Mouse (Mus musculus) induced T-regulatory cell, adult 2 months (primary cell): Measurements from ENCODE around the gene BC049352.

ENCODE experiments used
- DNase-seq: peaks from one replicate; pipeline ENCODE4 v3.0.0-alpha.2; 2012; ENCODE audit warnings: low read depth

Gene BC049352

DNA sequence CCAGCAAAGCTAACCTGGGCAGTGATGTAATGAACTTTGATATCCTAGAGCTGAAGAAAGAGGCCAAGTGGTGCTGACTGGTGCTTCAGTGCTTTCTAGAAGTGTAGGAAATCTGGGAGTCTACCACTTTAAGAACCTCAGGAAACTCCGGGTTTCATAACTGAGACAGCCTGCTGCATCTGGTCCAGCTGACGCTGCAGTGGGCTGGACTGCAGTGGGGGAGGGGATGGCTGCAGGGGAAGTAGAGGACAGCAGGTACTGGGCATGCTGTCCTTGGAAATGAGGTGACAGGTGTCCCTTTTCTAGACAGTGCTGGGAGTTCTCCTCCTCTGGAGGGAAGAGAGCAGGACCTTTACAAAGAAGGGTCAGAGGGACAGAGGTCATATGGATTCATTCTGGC lies at the start of gene BC049352:
BC049352 (plus strand) TSS at position 238 of the 400 bp plus-strand sequence.
- DNase-seq = no peak

DNA sequence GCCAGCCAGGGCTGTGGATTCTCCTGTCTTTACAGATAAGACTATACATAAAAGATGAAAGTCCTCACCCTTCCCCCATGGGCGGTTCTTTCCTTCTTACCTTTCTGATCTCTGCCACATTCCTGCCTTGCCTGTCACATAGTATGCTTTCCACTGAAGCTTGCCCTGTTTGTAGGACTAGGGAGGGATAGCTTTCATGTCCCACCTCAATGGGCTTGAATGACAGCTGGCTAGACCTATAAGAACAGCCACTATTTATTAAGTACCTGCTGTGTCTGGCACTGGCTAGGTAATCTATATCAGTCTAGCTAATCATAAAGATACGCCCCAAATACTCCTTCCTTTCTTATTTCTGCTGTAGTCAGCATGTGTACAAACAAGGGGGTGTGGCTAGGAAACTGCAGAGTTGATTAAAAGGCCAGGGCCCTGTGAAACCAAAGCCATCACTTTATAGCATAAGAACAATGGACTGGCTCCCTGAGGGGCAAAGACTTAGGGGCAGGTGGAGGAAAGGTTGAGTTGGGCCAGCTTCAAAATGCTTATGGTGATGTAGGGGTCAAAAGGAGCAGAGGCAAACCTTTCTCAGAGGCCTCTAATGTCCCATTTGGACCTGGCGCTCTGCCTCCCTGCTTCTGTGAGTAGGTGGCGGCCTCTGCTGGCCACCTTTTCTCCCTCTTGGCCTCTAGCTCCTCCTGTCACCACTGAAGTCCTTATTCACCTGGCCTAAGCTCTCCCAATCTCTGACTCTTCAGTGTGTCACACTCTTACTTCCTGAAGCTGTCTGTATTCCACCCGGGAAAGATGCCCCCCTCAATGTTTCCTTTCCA lies 48.1 kb upstream of the BC049352 start:
- DNase-seq = peak; percentile 84

DNA sequence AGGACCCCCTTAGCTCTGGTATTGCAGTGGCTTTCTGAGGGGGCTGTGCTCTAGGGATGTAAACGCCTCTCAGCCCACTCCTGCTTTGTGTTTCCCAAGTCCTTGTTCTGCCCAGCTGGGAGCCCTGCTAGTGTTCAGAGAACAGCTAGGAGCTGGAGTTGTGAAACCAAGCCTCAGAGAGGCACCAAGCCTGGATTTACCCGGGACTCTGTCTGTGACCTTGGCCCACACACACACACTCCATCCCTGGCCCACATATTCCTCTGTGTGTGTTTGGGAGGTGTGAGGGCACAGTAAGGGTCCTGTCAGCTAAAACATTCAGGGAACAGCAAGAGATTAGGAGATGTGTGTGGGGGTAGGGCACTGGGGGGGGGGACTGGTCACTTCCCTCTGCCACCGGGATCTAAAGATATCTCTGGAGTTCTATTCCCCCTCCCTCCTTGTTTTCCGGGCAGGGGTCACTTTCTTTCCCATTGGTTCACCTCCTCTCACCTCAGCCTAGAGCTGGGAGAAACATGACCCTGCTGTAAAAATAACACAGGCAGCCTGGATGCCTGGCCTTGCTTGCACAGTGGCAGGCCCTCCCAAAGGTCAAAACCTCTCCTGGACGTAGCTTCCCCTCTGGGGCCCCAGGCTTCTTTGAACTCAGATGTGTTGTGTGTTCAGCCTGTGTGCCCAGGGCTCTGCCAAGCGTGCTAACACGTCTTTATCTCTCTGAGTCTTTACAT lies 45.2 kb upstream of the BC049352 start:
- DNase-seq = no peak

DNA sequence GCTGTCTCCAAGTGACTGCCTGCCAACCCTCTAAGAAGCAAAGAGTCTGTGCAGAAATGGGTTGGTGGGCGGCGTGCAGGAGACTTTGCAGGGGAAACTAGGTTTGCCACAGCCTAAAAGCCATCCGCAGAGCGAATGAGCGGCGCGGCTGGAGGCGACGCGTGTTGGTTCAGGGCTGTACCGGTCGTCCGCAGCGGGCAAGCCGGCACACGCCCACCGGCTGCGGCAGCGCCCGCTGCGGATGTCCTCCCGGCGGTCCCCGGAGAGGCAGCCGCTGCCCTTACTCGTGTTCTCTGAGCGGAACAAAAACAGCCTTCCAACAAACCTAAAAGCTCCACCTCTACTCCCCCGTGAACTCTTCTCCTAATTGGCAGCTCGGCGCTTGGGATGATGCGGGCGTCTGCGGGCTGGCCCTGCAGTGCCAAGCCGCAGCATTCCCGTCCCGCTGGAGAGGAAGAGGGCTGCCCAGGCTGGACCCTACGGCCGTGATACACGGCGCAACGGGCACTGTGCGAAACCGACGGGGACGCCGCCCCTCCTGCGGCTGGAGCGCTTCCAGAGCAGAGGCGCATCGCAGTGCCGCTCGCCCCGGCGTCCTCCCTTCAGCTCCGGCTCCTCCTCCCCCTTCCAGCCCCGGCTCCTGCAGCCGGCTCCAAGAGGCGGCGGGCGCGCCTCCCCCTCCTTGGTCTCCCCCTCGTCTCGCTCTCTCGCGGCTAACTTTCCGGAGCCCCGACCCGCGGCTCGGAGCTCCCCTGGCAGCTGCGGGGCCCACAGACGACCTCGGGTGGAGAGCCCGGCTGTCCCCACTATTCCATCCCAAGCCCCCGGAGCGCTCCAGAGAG lies 43.4 kb upstream of the BC049352 start, which contains the start of gene Scn4b:
Scn4b (plus strand) TSS at position 205 of the 842 bp plus-strand sequence.
- DNase-seq = peak; percentile 53

DNA sequence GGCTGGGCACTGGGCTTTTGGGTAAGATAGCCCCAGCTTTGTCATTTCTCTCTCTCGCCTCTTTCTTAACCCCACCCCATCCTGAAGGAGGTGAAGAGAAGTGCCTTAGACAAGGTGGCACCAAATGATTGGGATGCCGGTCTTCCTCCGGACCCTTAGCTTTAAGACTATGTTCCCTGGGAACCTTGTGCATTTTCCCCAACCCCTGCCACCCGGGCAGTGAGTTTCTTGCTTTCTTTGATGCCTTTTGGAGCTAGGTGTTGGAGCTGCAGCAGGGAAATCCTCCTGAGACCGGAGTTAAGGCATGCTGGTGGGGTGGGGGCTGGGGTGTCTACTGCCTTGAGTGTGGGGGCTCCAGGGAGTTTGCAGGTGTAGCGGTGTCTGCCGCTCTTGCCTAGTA lies 42.7 kb upstream of the BC049352 start:
- no peak for DNase-seq

DNA sequence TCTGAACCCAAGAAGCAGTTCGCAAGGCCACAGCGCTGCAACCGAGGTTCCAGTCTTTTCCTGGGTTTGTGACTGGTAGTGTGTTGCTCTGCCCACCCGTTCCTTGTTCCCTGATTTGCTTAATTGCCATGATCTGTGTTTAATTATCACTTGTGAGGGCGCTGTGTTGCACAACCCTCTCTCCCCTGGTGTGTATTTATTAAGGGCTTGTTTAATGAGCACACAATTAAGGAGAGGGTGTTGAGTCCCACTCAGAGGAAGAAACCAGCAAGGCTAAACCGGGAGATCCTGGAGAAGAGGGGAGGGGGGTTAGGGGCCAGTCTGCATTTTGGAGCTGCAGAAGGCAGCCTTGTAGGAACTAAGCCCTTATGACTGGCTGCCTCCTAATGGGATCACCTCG lies 40.9 kb upstream of the BC049352 start:
- no peak for DNase-seq

DNA sequence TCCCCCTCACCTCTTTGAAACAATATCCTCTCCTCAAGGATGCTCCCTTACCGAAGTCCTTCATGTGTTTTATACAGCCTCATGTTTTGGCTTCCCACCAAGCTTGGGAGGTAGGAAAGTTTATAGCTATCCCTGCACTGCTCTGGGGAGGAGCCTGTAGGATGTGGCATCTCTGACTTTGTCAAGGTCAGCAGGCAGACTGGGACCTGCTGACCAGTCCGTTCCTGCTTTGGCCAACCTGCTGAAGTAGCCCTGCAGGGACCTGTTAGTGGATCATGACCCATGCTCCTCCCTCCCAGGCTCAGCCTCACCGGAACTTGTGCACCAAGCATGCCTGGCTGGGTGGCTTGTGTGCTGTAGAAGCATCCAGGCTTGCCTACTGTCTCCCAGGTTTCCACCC lies 39.1 kb upstream of the BC049352 start:
- no peak for DNase-seq

DNA sequence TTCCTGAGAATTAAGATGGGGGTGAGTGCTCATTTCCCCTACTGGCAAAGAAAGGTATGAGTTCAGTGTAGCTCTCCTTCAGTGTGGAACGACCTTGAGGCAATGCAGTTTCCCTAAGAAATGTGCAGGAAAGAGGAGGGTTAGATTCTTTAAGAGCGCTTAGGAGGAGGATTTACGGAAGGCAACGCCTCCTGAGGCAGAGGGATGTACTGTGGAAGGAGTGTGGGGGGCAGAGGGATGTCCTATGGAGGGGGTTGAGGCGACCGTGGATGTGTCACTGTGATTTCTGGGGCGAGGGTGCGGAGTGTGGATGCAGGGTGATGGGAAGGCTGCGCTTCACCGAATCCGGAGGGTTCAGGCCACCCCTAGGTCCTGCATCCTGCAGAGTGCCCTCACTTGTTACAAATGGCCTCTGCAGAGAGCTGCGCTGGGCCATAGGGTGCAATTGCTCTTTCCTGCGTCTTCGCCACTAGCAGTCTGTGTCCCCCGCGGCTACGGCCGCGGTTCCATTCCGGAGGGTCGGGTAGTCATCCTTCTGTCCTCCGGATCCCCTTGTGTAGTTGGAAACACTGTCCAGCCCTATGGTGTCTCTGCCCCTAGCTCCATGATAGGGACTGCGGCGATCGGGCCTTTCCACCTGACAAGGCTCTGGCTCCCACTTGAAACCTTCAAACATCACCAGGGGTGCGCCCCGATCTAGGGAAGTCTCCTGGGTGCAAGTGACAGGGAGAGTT lies 36.1 kb upstream of the BC049352 start:
- DNase-seq = no peak

DNA sequence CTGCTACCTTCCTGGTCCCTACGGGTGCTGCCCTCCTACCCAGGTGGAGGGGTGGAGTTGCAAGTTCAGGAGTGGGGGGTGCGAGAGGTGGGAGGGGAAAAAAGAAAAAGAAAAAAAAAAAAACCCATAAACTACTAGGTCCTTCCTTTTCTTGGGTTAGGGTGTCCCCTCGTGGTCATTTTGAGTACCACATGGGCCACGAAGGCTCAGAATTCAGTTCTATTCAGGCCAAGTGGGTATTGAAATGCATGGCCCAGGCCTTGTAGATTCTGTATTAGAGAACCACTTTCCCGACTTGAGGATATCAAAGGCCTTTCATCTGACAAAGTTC lies 35.6 kb upstream of the BC049352 start:
- DNase-seq = peak; percentile 88

DNA sequence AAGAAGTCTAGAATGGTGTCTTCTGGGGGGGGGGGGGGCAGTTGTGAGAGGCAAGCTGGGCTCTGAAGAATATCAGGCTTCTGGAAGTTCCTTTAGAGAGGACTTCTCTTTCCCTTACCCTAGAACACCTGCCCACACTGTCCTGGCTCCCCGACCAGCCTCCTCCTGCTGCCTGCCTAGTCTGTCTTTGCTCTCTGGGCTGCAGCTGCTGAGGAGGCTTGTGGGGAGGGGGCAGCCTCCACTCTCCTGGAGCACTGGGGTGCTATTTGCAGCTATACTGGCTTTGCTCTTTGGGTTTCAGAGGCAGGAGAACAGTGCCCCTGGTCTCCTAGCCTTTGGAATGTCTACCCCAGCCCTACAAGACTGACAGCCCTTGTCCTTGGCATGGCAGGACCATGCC lies 30.9 kb upstream of the BC049352 start:
- no peak for DNase-seq

DNA sequence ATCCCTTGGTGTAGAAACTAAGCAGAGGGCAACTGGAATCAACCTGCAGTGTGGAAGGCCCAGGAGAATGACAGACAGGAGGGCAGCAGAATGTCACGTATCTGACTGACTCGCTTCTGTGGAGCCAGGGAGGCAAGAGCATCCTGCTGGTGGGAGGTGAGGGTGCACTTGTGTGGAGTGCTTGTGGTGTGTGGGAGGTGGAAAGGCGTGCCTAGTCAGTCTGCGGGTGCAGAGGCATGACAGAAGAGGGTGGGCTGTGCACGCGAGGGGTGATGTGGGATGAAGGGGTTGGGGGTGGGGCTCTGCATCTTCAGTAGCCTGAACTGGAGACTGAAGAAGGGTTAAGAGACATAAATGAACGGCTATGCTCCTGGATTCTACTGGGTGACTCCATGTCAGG lies 28.4 kb upstream of the BC049352 start:
- DNase-seq = no peak

DNA sequence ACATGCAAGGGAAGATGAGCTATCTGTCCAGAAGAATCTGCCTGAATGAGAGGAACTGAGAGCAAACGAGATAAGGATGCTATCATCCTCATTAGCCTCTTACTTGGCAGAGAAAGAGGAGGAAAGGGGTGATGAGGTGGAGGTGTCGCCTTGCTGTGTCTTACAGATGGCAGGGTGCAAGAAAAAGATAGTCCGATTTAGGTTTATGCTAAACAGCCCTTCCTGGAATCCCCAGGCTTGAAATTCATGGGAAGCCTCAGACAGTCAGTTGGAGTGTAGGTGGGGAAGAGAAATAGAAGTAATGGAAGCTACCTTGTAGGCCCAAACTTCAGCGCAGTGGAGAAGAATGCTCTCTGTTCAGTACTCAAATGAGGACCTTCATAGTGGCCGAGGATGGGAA lies 13.9 kb upstream of the BC049352 start:
- DNase-seq = no peak

DNA sequence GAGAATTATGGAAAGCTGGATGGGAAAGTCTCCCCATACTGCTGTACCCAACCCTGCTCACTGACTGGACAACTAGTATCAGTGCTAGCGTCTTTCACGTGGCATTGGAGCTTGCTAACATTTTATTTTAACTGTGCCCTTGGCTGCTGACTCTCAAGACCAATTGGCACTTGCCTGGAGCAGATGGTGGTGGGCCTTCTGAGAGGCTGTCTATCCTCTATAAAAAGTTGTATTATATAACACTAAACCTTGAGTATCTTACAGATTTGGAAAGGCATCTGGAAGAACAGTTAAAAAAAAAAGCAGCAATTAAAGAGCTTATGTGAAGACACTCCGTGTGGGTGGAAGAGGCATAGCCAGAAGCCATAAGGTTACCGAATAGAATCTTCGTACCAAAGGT lies 11.7 kb upstream of the BC049352 start:
- DNase-seq = no peak

DNA sequence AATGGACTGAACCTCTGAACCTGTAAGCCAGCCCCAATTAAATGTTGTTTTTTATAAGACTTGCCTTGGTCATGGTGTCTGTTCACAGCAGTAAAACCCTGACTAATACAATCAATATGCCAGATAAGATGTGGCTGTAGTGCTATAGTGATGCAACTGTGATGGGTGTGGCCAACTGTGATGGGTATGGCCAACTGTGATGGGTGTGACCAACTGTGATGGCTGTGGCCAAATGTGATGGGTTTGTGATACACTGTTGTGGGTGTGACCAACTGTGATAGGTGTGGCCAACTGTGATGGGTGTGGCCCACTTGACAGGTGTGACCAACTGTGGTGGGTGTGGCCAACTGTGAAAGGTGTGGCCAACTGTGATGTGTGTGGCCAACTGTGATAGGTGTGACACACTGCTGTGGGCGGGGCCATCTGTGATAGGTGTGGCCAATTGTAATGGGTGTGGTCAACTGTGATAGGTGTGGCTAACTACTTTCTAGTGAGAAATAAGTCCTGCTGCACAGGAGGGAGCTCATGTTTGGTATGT lies 10.7 kb upstream of the BC049352 start:
- peak; percentile 17 for DNase-seq

DNA sequence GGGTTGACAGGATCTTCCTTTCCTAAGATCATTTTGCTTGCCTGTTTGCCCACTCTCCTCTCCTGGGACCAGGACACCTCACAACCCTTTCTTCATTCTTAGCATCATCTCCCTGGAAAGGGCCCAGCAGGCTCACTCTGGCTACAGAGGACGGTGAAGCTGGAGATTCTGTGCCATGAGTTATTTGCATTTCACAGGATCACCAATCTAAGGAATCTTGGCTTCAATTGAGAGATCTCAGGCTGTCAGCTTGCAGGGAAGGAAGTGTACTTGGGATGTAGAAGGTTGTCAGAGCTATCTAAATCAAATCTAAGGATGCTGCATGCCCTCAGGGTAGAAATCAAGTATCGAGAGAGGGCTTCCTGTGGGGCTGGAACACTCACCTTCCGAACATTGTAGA lies 8.3 kb upstream of the BC049352 start:
- no peak for DNase-seq

DNA sequence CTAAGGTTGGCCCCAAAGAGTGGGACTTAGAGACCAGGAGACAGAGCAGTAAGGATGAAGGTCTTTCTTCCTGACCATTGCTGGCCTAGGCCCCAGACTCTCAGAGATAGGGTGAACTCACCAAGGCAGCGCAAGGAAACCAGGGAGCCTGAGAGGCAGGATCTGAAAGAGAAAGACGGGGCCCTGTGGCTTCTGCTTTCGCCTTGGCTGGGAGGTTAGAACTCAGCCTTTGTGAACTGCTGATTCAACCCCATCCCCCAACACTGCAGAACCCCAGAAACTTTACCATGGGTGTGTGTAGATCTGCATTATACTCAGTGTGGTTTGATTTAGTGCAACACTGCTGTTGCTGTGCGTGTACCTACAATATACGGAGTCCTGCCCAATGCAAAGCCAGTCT lies 2.5 kb upstream of the BC049352 start:
- no peak for DNase-seq

DNA sequence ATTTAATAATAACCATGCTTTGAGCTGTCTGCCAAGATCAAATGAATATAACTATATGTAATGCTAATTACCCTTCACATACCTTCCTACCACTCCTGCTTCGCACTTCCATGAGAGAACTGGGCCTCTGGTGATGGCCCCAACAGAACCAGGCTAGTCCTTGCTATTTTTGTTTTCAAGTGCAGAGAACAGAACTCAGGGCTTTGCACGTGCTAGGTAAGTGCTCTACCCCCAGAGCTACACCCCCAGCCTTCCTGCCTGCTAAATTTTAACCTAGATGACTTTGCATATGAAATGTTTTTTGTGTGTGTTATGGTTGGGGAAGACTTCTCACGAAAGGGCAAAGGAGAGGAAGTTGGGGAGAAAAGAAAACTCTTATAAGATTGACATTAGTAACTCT lies 714 bp downstream of the BC049352 start:
- no peak for DNase-seq

DNA sequence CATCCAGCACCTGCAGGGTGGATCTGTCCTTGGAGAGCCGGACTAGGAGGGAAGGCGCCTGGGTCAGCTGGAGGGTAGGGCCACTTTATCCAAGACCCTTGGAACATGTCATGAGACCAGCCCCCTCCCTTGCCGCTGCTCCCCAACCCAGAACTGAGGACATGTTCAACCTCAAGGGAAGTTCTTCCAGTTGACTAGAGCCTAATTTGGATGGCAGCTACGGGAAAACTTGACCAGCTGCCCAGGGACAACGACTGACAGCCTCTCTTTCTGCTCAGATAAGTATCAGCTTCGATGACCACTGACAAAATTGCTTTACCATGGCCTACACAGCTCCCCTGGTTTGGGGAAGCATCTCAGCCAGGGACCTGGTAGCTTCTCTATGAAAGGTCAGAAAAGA lies 1.5 kb downstream of the BC049352 start:
- no peak for DNase-seq

DNA sequence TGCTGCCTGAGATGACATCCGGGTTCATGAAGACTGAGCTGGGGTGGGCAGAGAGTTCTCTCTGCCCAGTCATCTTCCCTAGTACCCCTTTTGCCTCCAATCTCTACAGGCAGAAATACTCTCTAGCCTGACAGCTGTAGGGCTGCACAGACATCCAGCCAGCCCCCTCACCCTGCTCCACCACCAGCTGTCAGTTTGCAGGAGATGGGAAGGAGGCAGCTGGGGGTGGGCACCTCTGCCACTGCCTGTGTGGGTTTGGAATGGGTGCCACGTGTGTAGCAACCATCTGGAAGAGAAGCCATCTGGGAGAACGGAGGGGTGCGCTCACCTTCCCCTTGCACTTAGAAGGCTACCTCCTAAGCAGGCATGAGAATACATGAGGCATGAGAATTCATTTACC lies 3.4 kb downstream of the BC049352 start:
- DNase-seq = no peak

DNA sequence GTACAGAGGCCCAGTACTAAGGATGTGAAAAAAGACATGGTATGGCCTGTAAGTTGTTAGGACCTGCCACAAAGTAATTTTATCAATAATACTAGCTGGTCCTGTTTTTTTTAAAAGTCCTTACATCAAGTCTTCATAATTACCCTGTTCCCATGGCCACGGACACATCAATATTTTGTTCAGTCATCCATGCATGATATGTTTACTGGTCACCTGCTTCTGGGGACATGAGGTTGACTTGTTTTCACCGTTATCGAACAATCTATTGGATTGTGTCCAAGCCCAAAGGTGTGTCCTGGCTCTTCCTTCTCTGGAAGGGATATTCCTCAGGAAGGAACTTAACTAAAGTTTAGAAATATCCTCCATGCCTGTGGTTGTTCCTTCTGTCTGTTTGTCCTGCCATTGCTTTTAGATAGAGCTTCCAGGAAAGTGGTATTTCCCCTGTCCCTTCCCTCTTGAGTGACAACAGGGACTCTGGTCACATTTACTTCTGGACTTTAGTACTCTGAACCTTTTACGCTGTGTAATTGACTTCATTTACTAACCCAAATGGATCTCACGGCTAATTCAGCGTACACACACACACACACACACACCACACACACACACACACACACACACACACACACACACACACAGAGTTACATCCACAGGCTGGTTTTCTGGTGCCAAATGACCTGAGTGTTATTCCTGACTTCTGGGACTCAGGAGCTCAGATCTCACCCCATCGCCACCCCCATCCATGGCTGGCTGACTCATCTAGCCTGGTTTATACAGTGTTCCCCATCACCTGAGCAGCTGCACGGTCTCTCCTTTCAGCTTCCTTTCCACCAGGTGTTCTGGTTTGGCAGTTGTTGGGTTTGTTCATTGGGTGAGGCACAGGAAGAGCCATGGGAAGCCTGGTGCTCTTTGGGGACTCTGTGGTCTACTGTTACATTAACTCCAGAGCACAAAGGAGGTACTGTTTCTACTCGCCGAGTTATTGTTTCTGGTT lies 7.1 kb downstream of the BC049352 start:
- no peak for DNase-seq
